Mouse (Mus musculus): ENCODE results near the gene Ociad2. TPM values are rescaled to one million over a fixed set of nuclear protein-coding genes. Genes with fewer than 3 reads are reported as not detected.
A peak's percentile ranks its signal among the peaks of the same experiment; 100 is the strongest.

Ociad2 gene
- total and polyA plus RNA-seq, 2 experiments from 2014 or later: 12.7 to 30.6 TPM

- TF ChIP-seq CTCF (IDR thresholded peaks at IDR 0.05; ENCODE audit: low read depth): no peak
- Histone ChIP-seq H3K9me3 (ENCODE audit: low read length) (no peaks in the 10 kb centered on the region), H3K4me3 (ENCODE audit: low read depth, low read length) (no peak overlapping the region), H3K9ac (no peak overlapping the region), H3K4me2 (ENCODE audit: low read depth) (no peak overlapping the region), H3K4me1 (ENCODE audit: insufficient read depth) (no peaks in the 10 kb centered on the region), H3K27ac (ENCODE audit: low read depth, low read length) (no peak overlapping the region), H3K36me3 (ENCODE audit: insufficient read depth) (no peaks in the 10 kb centered on the region), H3K27me3 (ENCODE audit: insufficient read depth, low read length) (no peaks in the 10 kb centered on the region)
- ATAC-seq: no peak
- WGBS: 62% methylated on average over 3 of the region's 3 CpGs
- DNase-seq: no peak
Observed at GRCm38 (mm10) chr5:73353978-73354377, 13.2 kb upstream of the Ociad2 start.

DNA sequence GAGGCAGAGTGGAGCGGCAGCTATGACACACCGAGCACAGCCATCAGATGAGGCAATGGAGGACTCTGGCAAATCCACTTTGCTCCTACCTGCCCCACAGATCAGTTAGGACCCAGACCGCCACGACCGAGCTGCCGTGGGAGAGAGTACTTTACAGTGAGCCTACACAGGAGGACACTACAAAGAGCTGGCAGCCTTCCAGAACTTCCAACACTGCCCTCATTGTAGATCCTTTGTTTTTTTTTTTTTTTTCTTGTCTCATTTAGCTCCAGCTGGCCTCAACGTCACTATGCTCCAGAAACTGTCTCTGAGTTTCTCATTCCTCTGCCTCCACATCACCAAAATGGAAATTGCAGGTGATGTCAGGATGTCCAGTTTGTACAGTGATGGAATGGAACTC lies 12.7 kb upstream of the Ociad2 start:
- 33% methylated on average over 7 of the region's 7 CpGs for WGBS
- H3K4me3 ChIP-seq (ENCODE audit: low read depth, low read length): no peak overlapping the region
- H3K27me3 ChIP-seq (ENCODE audit: insufficient read depth, low read length): no peaks in the 10 kb centered on the region
- ATAC-seq (no peak), DNase-seq (peak; percentile 18)
- no peaks in the 10 kb centered on the region for H3K36me3 ChIP-seq (ENCODE audit: insufficient read depth)
- H3K4me1 ChIP-seq (ENCODE audit: insufficient read depth): no peaks in the 10 kb centered on the region
- no peak overlapping the region for H3K4me2 ChIP-seq (ENCODE audit: low read depth)
- no peaks in the 10 kb centered on the region for H3K9me3 ChIP-seq (ENCODE audit: low read length)
- H3K27ac ChIP-seq (ENCODE audit: low read depth, low read length): no peak overlapping the region
- no peak for TF ChIP-seq CTCF (IDR thresholded peaks at IDR 0.05; ENCODE audit: low read depth)
- H3K9ac ChIP-seq: no peak overlapping the region

DNA sequence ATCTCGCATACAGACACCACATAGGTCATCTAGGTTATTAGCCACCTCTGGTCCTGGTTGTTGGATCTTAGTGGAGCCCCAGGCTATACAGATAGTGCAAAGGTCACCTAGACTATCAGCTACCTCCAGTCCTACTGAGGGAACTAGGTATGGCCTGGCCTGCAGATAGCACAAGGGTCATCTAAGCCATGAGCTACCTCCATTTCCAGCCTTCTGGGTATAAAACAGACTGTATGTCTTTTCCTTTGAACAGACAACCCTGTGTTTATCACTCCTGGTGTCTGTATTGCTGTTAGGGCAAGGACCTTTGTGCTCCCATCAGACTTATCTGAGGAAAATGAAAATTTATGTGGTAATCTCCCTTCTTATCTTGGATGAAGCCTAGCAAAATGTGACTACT lies 11.0 kb upstream of the Ociad2 start:
- no peak overlapping the region for H3K4me2 ChIP-seq (ENCODE audit: low read depth)
- H3K9me3 ChIP-seq (ENCODE audit: low read length): no peaks in the 10 kb centered on the region
- no peak overlapping the region for H3K27ac ChIP-seq (ENCODE audit: low read depth, low read length)
- no peaks in the 10 kb centered on the region for H3K36me3 ChIP-seq (ENCODE audit: insufficient read depth)
- no peak overlapping the region for H3K9ac ChIP-seq
- H3K4me3 ChIP-seq (ENCODE audit: low read depth, low read length): no peak overlapping the region
- TF ChIP-seq CTCF (IDR thresholded peaks at IDR 0.05; ENCODE audit: low read depth): no peak
- ATAC-seq: no peak
- DNase-seq: no peak
- no peaks in the 10 kb centered on the region for H3K27me3 ChIP-seq (ENCODE audit: insufficient read depth, low read length)
- WGBS: 91% methylated on average over 1 of the region's 1 CpGs
- H3K4me1 ChIP-seq (ENCODE audit: insufficient read depth): no peaks in the 10 kb centered on the region

DNA sequence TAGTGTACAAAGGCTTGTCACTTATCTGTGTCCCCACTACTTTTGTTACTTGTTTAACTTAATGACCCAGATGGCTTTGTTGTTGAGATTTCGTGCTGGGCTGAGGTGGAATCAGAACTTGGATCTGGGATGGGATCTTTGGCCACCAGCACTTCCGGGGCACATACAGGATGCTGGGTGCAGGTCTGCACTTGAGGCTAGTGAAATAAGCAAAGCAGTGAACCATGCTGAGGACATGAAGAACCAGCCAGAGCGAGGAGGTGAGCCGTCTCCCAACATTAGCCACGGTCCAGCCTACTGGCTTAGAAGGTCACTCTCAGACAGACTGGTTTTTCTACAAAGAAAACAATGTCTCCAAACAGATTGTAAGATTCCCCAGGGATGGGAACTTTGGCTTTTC lies 8.7 kb upstream of the Ociad2 start:
- H3K27ac ChIP-seq (ENCODE audit: low read depth, low read length): no peak overlapping the region

DNA sequence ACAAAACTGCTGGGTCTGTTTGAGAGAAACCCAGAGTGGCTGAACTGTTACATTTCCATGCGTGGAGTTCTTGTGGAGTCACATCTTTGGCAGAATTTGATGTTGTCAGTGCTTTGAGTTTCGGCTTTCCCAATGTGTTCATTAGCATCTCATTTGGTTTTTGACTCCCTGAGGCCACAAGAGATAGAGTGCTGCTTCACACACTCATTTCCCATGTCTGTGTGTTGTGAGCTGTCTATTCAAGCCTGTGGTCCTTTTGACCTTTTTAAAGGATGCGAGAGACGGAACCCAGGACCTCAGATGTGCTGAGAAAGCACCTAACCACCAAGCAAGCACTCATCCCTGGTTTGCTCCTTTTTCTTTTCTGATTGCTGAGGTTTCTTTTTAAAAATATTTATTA lies 4.4 kb upstream of the Ociad2 start:
- Histone ChIP-seq H3K9ac (no peak overlapping the region), H3K4me3 (ENCODE audit: low read depth, low read length) (no peak overlapping the region), H3K27me3 (ENCODE audit: insufficient read depth, low read length) (no peaks in the 10 kb centered on the region), H3K27ac (ENCODE audit: low read depth, low read length) (no peak overlapping the region), H3K4me1 (ENCODE audit: insufficient read depth) (peaks cover 5% of the 10 kb centered on the region; the same call in 1 of the 2 replicates), H3K4me2 (ENCODE audit: low read depth) (no peak overlapping the region), H3K9me3 (ENCODE audit: low read length) (no peaks in the 10 kb centered on the region), H3K36me3 (ENCODE audit: insufficient read depth) (no peaks in the 10 kb centered on the region)
- ATAC-seq (no peak), DNase-seq (no peak)
- WGBS: 83% methylated on average over 4 of the region's 4 CpGs
- TF ChIP-seq CTCF (IDR thresholded peaks at IDR 0.05; ENCODE audit: low read depth): no peak

More for the DNA sequence above, 8.7 kb upstream of the Ociad2 start:
- no peaks in the 10 kb centered on the region for H3K27me3 ChIP-seq (ENCODE audit: insufficient read depth, low read length)
- no peak overlapping the region for H3K4me2 ChIP-seq (ENCODE audit: low read depth)
- no peaks in the 10 kb centered on the region for H3K36me3 ChIP-seq (ENCODE audit: insufficient read depth)
- H3K9ac ChIP-seq: no peak overlapping the region
- no peak for TF ChIP-seq CTCF (IDR thresholded peaks at IDR 0.05; ENCODE audit: low read depth)
- no peak for DNase-seq
- H3K4me1 ChIP-seq (ENCODE audit: insufficient read depth): peaks cover 4% of the 10 kb centered on the region; the same call in 1 of the 2 replicates
- no peak for ATAC-seq
- WGBS: 79% methylated on average over 5 of the region's 5 CpGs
- H3K4me3 ChIP-seq (ENCODE audit: low read depth, low read length): no peak overlapping the region
- no peaks in the 10 kb centered on the region for H3K9me3 ChIP-seq (ENCODE audit: low read length)

- WGBS: 53% methylated on average over 10 of the region's 10 CpGs
Observed at GRCm38 (mm10) chr5:73344310-73344709, 3.5 kb upstream of the Ociad2 start.

GRCm38 (mm10) chr5:73342701-73343355 lies 2.0 kb upstream of the Ociad2 start:
- DNase-seq (no peak), ATAC-seq (no peak)
- Histone ChIP-seq H3K27me3 (ENCODE audit: insufficient read depth, low read length) (no peaks in the 10 kb centered on the region), H3K4me2 (ENCODE audit: low read depth) (no peak overlapping the region), H3K9ac (no peak overlapping the region), H3K27ac (ENCODE audit: low read depth, low read length) (no peak overlapping the region), H3K4me1 (ENCODE audit: insufficient read depth) (peaks cover 5% of the 10 kb centered on the region), H3K36me3 (ENCODE audit: insufficient read depth) (no peaks in the 10 kb centered on the region), H3K9me3 (ENCODE audit: low read length) (no peaks in the 10 kb centered on the region), H3K4me3 (ENCODE audit: low read depth, low read length) (no peak overlapping the region)
- 87% methylated on average over 22 of the region's 22 CpGs for WGBS
- no peak for TF ChIP-seq CTCF (IDR thresholded peaks at IDR 0.05; ENCODE audit: low read depth)

More at GRCm38 (mm10) chr5:73344310-73344709, 3.5 kb upstream of the Ociad2 start:
- no peak overlapping the region for H3K4me3 ChIP-seq (ENCODE audit: low read depth, low read length)
- TF ChIP-seq CTCF (IDR thresholded peaks at IDR 0.05; ENCODE audit: low read depth): no peak
- no peaks in the 10 kb centered on the region for H3K9me3 ChIP-seq (ENCODE audit: low read length)
- H3K27ac ChIP-seq (ENCODE audit: low read depth, low read length): no peak overlapping the region
- ATAC-seq: peak; percentile 85
- DNase-seq: peak; percentile 33
- H3K4me1 ChIP-seq (ENCODE audit: insufficient read depth): peaks cover 5% of the 10 kb centered on the region; the same call in 1 of the 2 replicates
- H3K36me3 ChIP-seq (ENCODE audit: insufficient read depth): no peaks in the 10 kb centered on the region
- no peak overlapping the region for H3K9ac ChIP-seq
- H3K27me3 ChIP-seq (ENCODE audit: insufficient read depth, low read length): no peaks in the 10 kb centered on the region
- H3K4me2 ChIP-seq (ENCODE audit: low read depth): no peak overlapping the region

All from forebrain, postnatal 0 days (tissue).